Mouse (Mus musculus) heart, adult 2 months (tissue): ENCODE measurements at regions not wholly inside any gene's neighbourhood (a gene's known extent, or its start where the extent isn't known, plus 50 kb on each side); places are given as distances from the start of the nearest gene placed in this dataset.

Source experiments
- DNase-seq, 2 experiments: peaks; one replicate each; pipeline ENCODE4 v3.0.0; 2021
- H3K27ac ChIP-seq: fragments of 200-600 bp; 2 replicates; pipeline ENCODE4 v1.8.1; 2022
- H3K27me3 ChIP-seq: fragments of 200-500 bp; 2 replicates; pipeline ENCODE4 v1.6.1; 2012; ENCODE audit warnings: mild to moderate bottlenecking, low read length, inconsistent platforms, mixed read lengths; ENCODE audit not compliant: control insufficient read depth, insufficient read depth
- H3K36me3 ChIP-seq: fragments of 200-500 bp; 2 replicates; pipeline ENCODE4 v1.6.1; 2012; ENCODE audit warnings: low read length, inconsistent platforms; ENCODE audit not compliant: control insufficient read depth, insufficient read depth
- H3K4me1 ChIP-seq: fragments of 200-500 bp; 2 replicates; pipeline ENCODE4 v1.6.1; 2011; ENCODE audit warnings: low read length; ENCODE audit not compliant: control insufficient read depth, insufficient read depth
- H3K4me3 ChIP-seq: fragments of 200-600 bp; 2 replicates; pipeline ENCODE4 v1.8.1; 2022
- H3K79me2 ChIP-seq: fragments of 200-500 bp; replicated peaks from 2 replicates; pipeline ENCODE4 v1.6.1; 2012; ENCODE audit warnings: mild to moderate bottlenecking, inconsistent platforms, low read length, moderate library complexity, mixed read lengths; ENCODE audit not compliant: control insufficient read depth, insufficient read depth
- H3K9ac ChIP-seq: fragments of 200-500 bp; 2 replicates; pipeline ENCODE4 v1.6.1; 2012; ENCODE audit warnings: low read depth, mild to moderate bottlenecking, control low read depth, inconsistent platforms, low read length, mixed read lengths
- CTCF ChIP-seq: fragments of 200-600 bp; IDR thresholded peaks from 2 replicates; pipeline ENCODE4 v1.8.1; 2022; ENCODE audit warnings: antibody characterized with exemption, mild to moderate bottlenecking, moderate library complexity
- EP300 ChIP-seq: fragments of 200-500 bp; IDR thresholded peaks from 2 replicates; pipeline ENCODE4 v1.6.1; 2011; ENCODE audit warnings: low read depth, low read length, control low read depth; ENCODE audit not compliant: insufficient read depth
- POLR2A ChIP-seq: fragments of 200-500 bp; IDR thresholded peaks from 2 replicates; pipeline ENCODE4 v1.6.1; 2011; ENCODE audit warnings: mild to moderate bottlenecking, low read depth, low read length, control low read depth; ENCODE audit not compliant: insufficient read depth
- WGBS: fragments of 180-500 bp; shearing (Covaris S2); methylation state at CpG from one replicate; pipeline ENCODE4 v1.1.7; 2018; 5-methylcytosine and 5-hydroxymethylcytosine counted together
- intact Hi-C: fragments of 180-260 bp; cut with DNase I; formaldehyde crosslinking; loops from one replicate; pipeline ENCODE4 v1.15.1; 2025

- Histone ChIP-seq H3K4me3 (no peak overlapping the region), H3K79me2 (no peaks in the 10 kb centered on the region), H3K9ac (no peak overlapping the region), H3K27ac (no peak overlapping the region), H3K4me1 (no peaks in the 10 kb centered on the region), H3K36me3 (no peaks in the 10 kb centered on the region), H3K27me3 (no peaks in the 10 kb centered on the region)
- no peak for DNase-seq
- intact Hi-C loops, result no loop called here
- 68% methylated on average over 2 of the region's 2 CpGs for WGBS
- TF ChIP-seq CTCF, result no peak
- TF ChIP-seq EP300, result no peak
- TF ChIP-seq POLR2A, result no peak
Observed at GRCm38 (mm10) chr2:149768551-149768950, 60.5 kb upstream of the Syndig1 start.

GRCm38 (mm10) chr2:149777316-149777715 lies 51.7 kb upstream of the Syndig1 start:
- Histone ChIP-seq H3K36me3 (no peaks in the 10 kb centered on the region), H3K27ac (no peak overlapping the region), H3K9ac (no peak overlapping the region), H3K79me2 (no peaks in the 10 kb centered on the region), H3K4me3 (no peak overlapping the region), H3K27me3 (no peaks in the 10 kb centered on the region), H3K4me1 (no peaks in the 10 kb centered on the region)
- WGBS, result 81% methylated on average over 3 of the region's 3 CpGs
- DNase-seq, result no peak
- no peak for TF ChIP-seq EP300
- no peak for TF ChIP-seq POLR2A
- no peak for TF ChIP-seq CTCF
- intact Hi-C loops, result no loop called here
